Mouse (Mus musculus) liver, embryonic 14.5 days (tissue): ENCODE measurements around the gene Pkd1l3. TPM values are rescaled to one million over a fixed set of nuclear protein-coding genes. Genes with fewer than 3 reads are reported as not detected.

Source experiments
- ATAC-seq: fragments of 200-750 bp; cut with Nextera tagmentation; 2 replicates; pipeline ENCODE4 v1.8.0; 2017; ENCODE audit warnings: moderate number of reproducible peaks, mild to moderate bottlenecking, moderate library complexity; ENCODE audit not compliant: insufficient read depth
- DNase-seq, 3 experiments: peaks; one replicate each; pipeline ENCODE4 v3.0.0-alpha.2; 2012 to 2013; ENCODE audit warnings: low read depth in 3 of 3, low spot score in 3 of 3
- H3K27ac ChIP-seq: fragments of 300-500 bp; sonication (generic); 2 replicates; pipeline ENCODE4 v1.5.1; 2014; ENCODE audit warnings: moderate library complexity, mild to moderate bottlenecking, control low read depth, inconsistent platforms
- H3K27me3 ChIP-seq: fragments of 300-500 bp; sonication (generic); 2 replicates; pipeline ENCODE4 v1.6.1; 2014; ENCODE audit warnings: mild to moderate bottlenecking, low read length, moderate library complexity; ENCODE audit not compliant: control insufficient read depth, insufficient read depth
- H3K36me3 ChIP-seq: fragments of 300-500 bp; sonication (generic); replicated peaks from 2 replicates; pipeline ENCODE4 v1.6.1; 2014; ENCODE audit warnings: low read depth; ENCODE audit not compliant: control insufficient read depth, insufficient read depth
- H3K4me1 ChIP-seq, 2 experiments: fragments of 200-500 bp in 1 of 2; fragments of 300-500 bp in 1 of 2; sonication (generic) in 1 of 2; replicated peaks; 2 replicates each; pipeline ENCODE4 v1.6.1; 2012 to 2014; ENCODE audit warnings: antibody characterized with exemption in 1 of 2, inconsistent platforms in 1 of 2, low read length in 1 of 2; ENCODE audit not compliant: control insufficient read depth in 2 of 2, insufficient read depth in 2 of 2
- H3K4me2 ChIP-seq: fragments of 300-500 bp; sonication (generic); 2 replicates; pipeline ENCODE4 v1.6.1; 2014; ENCODE audit warnings: low read depth, mild to moderate bottlenecking, control low read depth, moderate library complexity
- H3K4me3 ChIP-seq, 2 experiments: fragments of 200-500 bp in 1 of 2; fragments of 300-500 bp in 1 of 2; sonication (generic) in 1 of 2; 2 replicates each; pipeline ENCODE4 v1.5.1; 2012 to 2014; ENCODE audit warnings: low read depth in 2 of 2, low read length in 2 of 2, mild to moderate bottlenecking in 2 of 2, control low read depth in 1 of 2, inconsistent platforms in 1 of 2, moderate library complexity in 1 of 2; ENCODE audit not compliant: insufficient read depth in 1 of 2
- H3K9ac ChIP-seq: fragments of 300-500 bp; sonication (generic); replicated peaks from 2 replicates; pipeline ENCODE4 v1.6.1; 2014; ENCODE audit warnings: mild to moderate bottlenecking, control low read depth, moderate library complexity
- H3K9me3 ChIP-seq: fragments of 300-500 bp; sonication (generic); 2 replicates; pipeline ENCODE4 v1.6.1; 2016; ENCODE audit warnings: low read length, mixed read lengths; ENCODE audit not compliant: control insufficient read depth
- CTCF ChIP-seq: IDR thresholded peaks from 2 replicates; pipeline ENCODE4 v1.5.1; 2016; ENCODE audit warnings: antibody characterized with exemption, low read depth, control low read depth
- EP300 ChIP-seq: IDR thresholded peaks from 2 replicates; pipeline ENCODE4 v1.6.1; 2016; ENCODE audit warnings: antibody characterized with exemption, low read depth
- WGBS: fragments of 180-500 bp; shearing (Covaris S2); extraction: QIAGEN DNeasy Blood & Tissue Kit; methylation state at CpG from one replicate; pipeline ENCODE4 v1.1.7; 2014; ENCODE audit not compliant: insufficient replicate concordance; 5-methylcytosine and 5-hydroxymethylcytosine counted together
- polyA plus RNA-seq, 2 experiments: library from polyadenylated mRNA; depleted of rRNA in 1 of 2; stranded (reverse) in 1 of 2; unstranded in 1 of 2; fragments of >200 nt; fragmentation: Nextera tagmentation in 1 of 2; extraction: Ambion mirVana in 1 of 2; gene quantifications; 2 replicates each; pipeline versions ENCODE4 v1.2.1 to v1.2.3; 2012 to 2014

The Pkd1l3 gene
- 0.76 and 0.88 TPM in 2 replicates for polyA plus RNA-seq (2012; rRNA removed)
- polyA plus RNA-seq (2014; fragmentation: Nextera tagmentation; extraction: Ambion mirVana) = 0.37 and 0.71 TPM in 2 replicates

GRCm38 (mm10) chr8:109614243-109615210, at the start of gene Pkd1l3:
Gene Pkd1l3 (plus strand): TSS chr8:109614517.
- TF ChIP-seq CTCF = no peak
- TF ChIP-seq EP300 = peak; percentile 51; the same call in 1 of the 2 replicates
- 0 out of 2 replicates have a peak within 1 kb of the TSS, but pooled peaks have one; percentile 18 for H3K27ac ChIP-seq
- DNase-seq (peak in 2 of 3 experiments; percentile 36 to 51), ATAC-seq (peak; percentile 72; the same call in 1 of the 2 replicates)
- peaks cover 2% of the 10 kb centered on the region for H3K9me3 ChIP-seq
- 12% methylated on average over 27 of the region's 27 CpGs for WGBS
- no peaks in the 10 kb centered on the region for H3K27me3 ChIP-seq
- no peaks in the 10 kb centered on the region for H3K36me3 ChIP-seq
- peak within 1 kb of the TSS; percentile 78 for H3K4me2 ChIP-seq
- H3K4me1 ChIP-seq = peaks cover 14 to 16% of the 10 kb centered on the region in 2 experiments
- peak within 1 kb of the TSS; percentile 50 for H3K9ac ChIP-seq
- H3K4me3 ChIP-seq = peak within 1 kb of the TSS; percentile 53 to 76

GRCm38 (mm10) chr8:109564766-109565165, 49.6 kb upstream of the Pkd1l3 start:
- H3K9me3 ChIP-seq = no peaks in the 10 kb centered on the region
- WGBS = 2% methylated on average over 10 of the region's 10 CpGs
- DNase-seq (peak in 1 of 3 experiments; percentile 11), ATAC-seq (no peak)
- H3K9ac ChIP-seq = peak overlapping the region; percentile 99
- no peaks in the 10 kb centered on the region for H3K27me3 ChIP-seq
- peaks cover 16 to 17% of the 10 kb centered on the region in 2 experiments for H3K4me1 ChIP-seq
- peak overlapping the region; percentile 96 to 98 for H3K4me3 ChIP-seq
- H3K36me3 ChIP-seq = peaks cover 22% of the 10 kb centered on the region
- H3K27ac ChIP-seq = peak overlapping the region; percentile 93
- TF ChIP-seq CTCF = no peak
- TF ChIP-seq EP300 = no peak
- H3K4me2 ChIP-seq = peak overlapping the region; percentile 95

GRCm38 (mm10) chr8:109565498-109566333, 48.6 kb upstream of the Pkd1l3 start, which contains the start of the genes Dhx38 and Txnl4b:
Gene Dhx38 (minus strand): TSS chr8:109565861.
Gene Txnl4b (plus strand): TSS chr8:109565892.
- H3K9me3 ChIP-seq = no peaks in the 10 kb centered on the region
- peaks cover 16 to 17% of the 10 kb centered on the region in 2 experiments for H3K4me1 ChIP-seq
- ATAC-seq (peak; percentile 99), DNase-seq (peak; percentile 99)
- under 1% methylated on average over 52 of the region's 52 CpGs for WGBS
- no peaks in the 10 kb centered on the region for H3K27me3 ChIP-seq
- H3K36me3 ChIP-seq = peaks cover 16% of the 10 kb centered on the region
- TF ChIP-seq EP300 = peak; percentile 50
- no peak for TF ChIP-seq CTCF
- peak within 1 kb of the TSS; percentile 93 for H3K27ac ChIP-seq
- peak within 1 kb of the TSS; percentile 96 to 98 for H3K4me3 ChIP-seq
- peak within 1 kb of the TSS; percentile 99 for H3K9ac ChIP-seq
- peak within 1 kb of the TSS; percentile 95 for H3K4me2 ChIP-seq

GRCm38 (mm10) chr8:109571139-109571538, 43.2 kb upstream of the Pkd1l3 start:
- ATAC-seq = no peak
- no peak for DNase-seq
- TF ChIP-seq CTCF = no peak
- TF ChIP-seq EP300 = no peak
- no peaks in the 10 kb centered on the region for H3K36me3 ChIP-seq
- 77% methylated on average over 12 of the region's 12 CpGs for WGBS
- peaks cover 7 to 9% of the 10 kb centered on the region in 2 experiments for H3K4me1 ChIP-seq
- no peak overlapping the region for H3K4me3 ChIP-seq
- no peaks in the 10 kb centered on the region for H3K9me3 ChIP-seq
- H3K27me3 ChIP-seq = no peaks in the 10 kb centered on the region
- no peak overlapping the region for H3K9ac ChIP-seq
- H3K4me2 ChIP-seq = no peak overlapping the region
- no peak overlapping the region for H3K27ac ChIP-seq
